Mouse (Mus musculus) brain, embryonic 14.5 days (tissue): Measurements from ENCODE around the gene Tcf25.

ENCODE experiments used
- CTCF ChIP-seq: fragments of 200-500 bp; IDR thresholded peaks from 2 replicates; pipeline ENCODE4 v1.5.1; 2012; ENCODE audit warnings: inconsistent platforms, mild to moderate bottlenecking, moderate library complexity, borderline replicate concordance; ENCODE audit not compliant: insufficient read depth, insufficient read length; ENCODE audit errors: extremely low read depth
- POLR2A ChIP-seq: fragments of 200-500 bp; IDR thresholded peaks from 2 replicates; pipeline ENCODE4 v1.6.1; 2012; ENCODE audit warnings: mild to moderate bottlenecking, inconsistent platforms, borderline replicate concordance; ENCODE audit not compliant: poor library complexity, insufficient read depth, insufficient read length, severe bottlenecking; ENCODE audit errors: extremely low read depth

GRCm38 (mm10) chr8:123432381-123432780 is 58.8 kb downstream of the Tcf25 start:
- no peak for TF ChIP-seq POLR2A
- TF ChIP-seq CTCF: no peak
